Mouse (Mus musculus) kidney, adult 2 months (tissue): ENCODE data around the gene 2210011C24Rik. TPM values are rescaled to one million over a fixed set of nuclear protein-coding genes. Genes with fewer than 3 reads are reported as not detected.

Experiments used
- DNase-seq: peaks from one replicate; pipeline ENCODE4 v3.0.0; 2021
- H3K27ac ChIP-seq: fragments of 200-500 bp; 2 replicates; pipeline ENCODE4 v1.5.1; 2012; ENCODE audit warnings: low read depth, low read length, control low read depth, inconsistent platforms; ENCODE audit not compliant: insufficient read depth
- H3K27me3 ChIP-seq: fragments of 200-500 bp; replicated peaks from 2 replicates; pipeline ENCODE4 v1.6.1; 2012; ENCODE audit warnings: mild to moderate bottlenecking, moderate library complexity, low read length, inconsistent platforms; ENCODE audit not compliant: control insufficient read depth, insufficient read depth
- H3K36me3 ChIP-seq: fragments of 200-500 bp; 2 replicates; pipeline ENCODE4 v1.6.1; 2012; ENCODE audit warnings: mild to moderate bottlenecking, moderate library complexity, low read length, inconsistent platforms; ENCODE audit not compliant: control insufficient read depth, insufficient read depth
- H3K4me1 ChIP-seq: fragments of 200-500 bp; 2 replicates; pipeline ENCODE4 v1.6.1; 2011; ENCODE audit warnings: low read length; ENCODE audit not compliant: control insufficient read depth, insufficient read depth
- H3K4me3 ChIP-seq: fragments of 200-500 bp; 2 replicates; pipeline ENCODE4 v1.5.1; 2011; ENCODE audit warnings: mild to moderate bottlenecking, low read depth, low read length, control low read depth; ENCODE audit not compliant: insufficient read depth
- CTCF ChIP-seq: fragments of 200-500 bp; conservative IDR thresholded peaks from 2 replicates; pipeline ENCODE4 v1.5.1; 2011; ENCODE audit warnings: low read depth, mild to moderate bottlenecking, control low read depth, low read length, moderate library complexity, mixed read lengths; ENCODE audit not compliant: insufficient read depth, insufficient read length
- POLR2A ChIP-seq: fragments of 200-500 bp; IDR thresholded peaks from one replicate; pipeline ENCODE4 v1.6.1; 2011; ENCODE audit warnings: low read depth, low read length, control low read depth
- WGBS: fragments of 180-500 bp; shearing (Covaris S2); methylation state at CpG from one replicate; pipeline ENCODE4 v1.1.7; 2018; 5-methylcytosine and 5-hydroxymethylcytosine counted together
- polyA plus RNA-seq: library from polyadenylated mRNA; depleted of rRNA; stranded (reverse); fragments of >200 nt; gene quantifications from 2 replicates; pipeline ENCODE4 v1.2.3, GENCODE M21; 2012; rRNA removed

2210011C24Rik gene
- 9.1 and 14.3 TPM in 2 replicates for polyA plus RNA-seq

- DNase-seq: peak; percentile 92
- TF ChIP-seq POLR2A: no peak
- no peak for TF ChIP-seq CTCF
- Histone ChIP-seq H3K4me3 (peak within 1 kb of the TSS; percentile 54), H3K27me3 (no peaks in the 10 kb centered on the region), H3K36me3 (no peaks in the 10 kb centered on the region), H3K27ac (peak within 1 kb of the TSS; percentile 18; the same call in 1 of the 2 replicates), H3K4me1 (peaks cover 6% of the 10 kb centered on the region)
- WGBS: 1% methylated on average over 45 of the region's 45 CpGs
Observed at GRCm38 (mm10) chr8:84011705-84012498, at the start of gene 2210011C24Rik. 2210011C24Rik (minus strand) TSS chr8:84012171.

- TF ChIP-seq CTCF: no peak
- Histone ChIP-seq H3K4me3 (no peak overlapping the region), H3K27ac (no peak overlapping the region), H3K4me1 (no peaks in the 10 kb centered on the region), H3K36me3 (no peaks in the 10 kb centered on the region), H3K27me3 (no peaks in the 10 kb centered on the region)
- 88% methylated on average over 2 of the region's 2 CpGs for WGBS
- no peak for DNase-seq
Observed at GRCm38 (mm10) chr8:84060245-84060644, 48.3 kb upstream of the 2210011C24Rik start.

- 91% methylated on average over 2 of the region's 2 CpGs for WGBS
- no peak overlapping the region for H3K4me3 ChIP-seq
- DNase-seq: no peak
- no peak for TF ChIP-seq POLR2A
- peak; percentile 26; the same call in 1 of the 2 replicates for TF ChIP-seq CTCF
- H3K4me1 ChIP-seq: no peaks in the 10 kb centered on the region
- no peak overlapping the region for H3K27ac ChIP-seq
- no peaks in the 10 kb centered on the region for H3K27me3 ChIP-seq
- H3K36me3 ChIP-seq: no peaks in the 10 kb centered on the region
Observed at GRCm38 (mm10) chr8:84059226-84059625, 47.3 kb upstream of the 2210011C24Rik start.

- Histone ChIP-seq H3K27me3 (no peaks in the 10 kb centered on the region), H3K4me1 (no peaks in the 10 kb centered on the region), H3K36me3 (no peaks in the 10 kb centered on the region), H3K27ac (no peak overlapping the region), H3K4me3 (no peak overlapping the region)
- TF ChIP-seq CTCF (no peak), POLR2A (no peak)
- 91% methylated on average over 1 of the region's 1 CpGs for WGBS
- no peak for DNase-seq
Observed at GRCm38 (mm10) chr8:84057827-84058226, 45.9 kb upstream of the 2210011C24Rik start.

GRCm38 (mm10) chr8:84053229-84053628 lies 41.3 kb upstream of the 2210011C24Rik start:
- Histone ChIP-seq H3K4me1 (no peaks in the 10 kb centered on the region), H3K27ac (no peak overlapping the region), H3K27me3 (no peaks in the 10 kb centered on the region), H3K36me3 (no peaks in the 10 kb centered on the region), H3K4me3 (no peak overlapping the region)
- TF ChIP-seq CTCF (no peak), POLR2A (no peak)
- DNase-seq: no peak
- WGBS: 95% methylated on average over 5 of the region's 5 CpGs

- H3K27me3 ChIP-seq: no peaks in the 10 kb centered on the region
- TF ChIP-seq CTCF: no peak
- TF ChIP-seq POLR2A: no peak
Observed at GRCm38 (mm10) chr8:84052746-84053145, 40.8 kb upstream of the 2210011C24Rik start.

GRCm38 (mm10) chr8:84048171-84048570 lies 36.2 kb upstream of the 2210011C24Rik start:
- DNase-seq: no peak
- no peaks in the 10 kb centered on the region for H3K36me3 ChIP-seq
- TF ChIP-seq POLR2A (no peak), CTCF (no peak)
- no peak overlapping the region for H3K27ac ChIP-seq
- WGBS: 74% methylated on average over 5 of the region's 5 CpGs
- no peaks in the 10 kb centered on the region for H3K4me1 ChIP-seq
- H3K27me3 ChIP-seq: no peaks in the 10 kb centered on the region
- H3K4me3 ChIP-seq: no peak overlapping the region

More at GRCm38 (mm10) chr8:84052746-84053145, 40.8 kb upstream of the 2210011C24Rik start:
- no peak overlapping the region for H3K4me3 ChIP-seq
- H3K4me1 ChIP-seq: no peaks in the 10 kb centered on the region
- no peaks in the 10 kb centered on the region for H3K36me3 ChIP-seq
- 79% methylated on average over 3 of the region's 3 CpGs for WGBS
- H3K27ac ChIP-seq: no peak overlapping the region
- DNase-seq: no peak

- Histone ChIP-seq H3K36me3 (no peaks in the 10 kb centered on the region), H3K4me3 (no peak overlapping the region), H3K27me3 (no peaks in the 10 kb centered on the region), H3K4me1 (no peaks in the 10 kb centered on the region), H3K27ac (no peak overlapping the region)
- no peak for TF ChIP-seq CTCF
- DNase-seq: no peak
- WGBS: 90% methylated on average over 3 of the region's 3 CpGs
Observed at GRCm38 (mm10) chr8:84046505-84046904, 34.5 kb upstream of the 2210011C24Rik start.
